Mouse (Mus musculus): Measurements from ENCODE around the gene P2rx6.
"Not testable (repeated sequence)": the region's sequence is repeated elsewhere in the genome, so short reads cannot be mapped to it uniquely, and the experiment has no call there.

P2rx6 gene

GRCm38 (mm10) chr16:17561128-17561750, 446 bp upstream of the P2rx6 start, which contains the start of gene Lrrc74b:
TSS of gene Lrrc74b (minus strand) at chr16:17561247.
- DNase-seq (ENCODE audit: inconsistent ontology term), result peak; percentile 91

GRCm38 (mm10) chr16:17563580-17563979, 1.9 kb downstream of the P2rx6 start:
- no peak for DNase-seq (ENCODE audit: inconsistent ontology term)

- DNase-seq (ENCODE audit: inconsistent ontology term), result no peak
Observed at GRCm38 (mm10) chr16:17564221-17564620, 2.5 kb downstream of the P2rx6 start.

- DNase-seq (ENCODE audit: inconsistent ontology term), result no peak
Observed at GRCm38 (mm10) chr16:17564771-17565170, 3.1 kb downstream of the P2rx6 start.

GRCm38 (mm10) chr16:17566186-17566585, 4.5 kb downstream of the P2rx6 start:
- DNase-seq (ENCODE audit: inconsistent ontology term), result no peak

GRCm38 (mm10) chr16:17575870-17576824, 14.5 kb downstream of the P2rx6 start:
- peak; percentile 44 for DNase-seq (ENCODE audit: inconsistent ontology term)

- no peak for DNase-seq (ENCODE audit: inconsistent ontology term)
Observed at GRCm38 (mm10) chr16:17576825-17577215, 15.1 kb downstream of the P2rx6 start.

GRCm38 (mm10) chr16:17583064-17583463, 21.4 kb downstream of the P2rx6 start, which contains the start of gene Slc7a4:
TSS of gene Slc7a4 (minus strand) at chr16:17583214.
- no peak for DNase-seq (ENCODE audit: inconsistent ontology term)

- DNase-seq (ENCODE audit: inconsistent ontology term), result no peak
Observed at GRCm38 (mm10) chr16:17584555-17584954, 22.9 kb downstream of the P2rx6 start.

- peak; percentile 24 for DNase-seq (ENCODE audit: inconsistent ontology term)
Observed at GRCm38 (mm10) chr16:17590731-17591130, 29.0 kb downstream of the P2rx6 start.

GRCm38 (mm10) chr16:17600944-17601562, 39.4 kb downstream of the P2rx6 start:
- DNase-seq (ENCODE audit: inconsistent ontology term), result no peak

GRCm38 (mm10) chr16:17604941-17605340, 43.3 kb downstream of the P2rx6 start:
- peak; percentile 82 for DNase-seq (ENCODE audit: inconsistent ontology term)

- no peak for DNase-seq (ENCODE audit: inconsistent ontology term)
Observed at GRCm38 (mm10) chr16:17605684-17606083, 44.0 kb downstream of the P2rx6 start.

GRCm38 (mm10) chr16:17611383-17611782, 49.7 kb downstream of the P2rx6 start:
- DNase-seq (ENCODE audit: inconsistent ontology term), result no peak

GRCm38 (mm10) chr16:17614740-17615139, 53.1 kb downstream of the P2rx6 start:
- not testable (repeated sequence) for DNase-seq (ENCODE audit: inconsistent ontology term)

- no peak for DNase-seq (ENCODE audit: inconsistent ontology term)
Observed at GRCm38 (mm10) chr16:17616212-17616611, 54.5 kb downstream of the P2rx6 start.

- no peak for DNase-seq (ENCODE audit: inconsistent ontology term)
Observed at GRCm38 (mm10) chr16:17617922-17618565, 56.4 kb downstream of the P2rx6 start.

- DNase-seq (ENCODE audit: inconsistent ontology term), result peak; percentile 90
Observed at GRCm38 (mm10) chr16:17619198-17620105, 57.8 kb downstream of the P2rx6 start, which contains the start of gene Smpd4. TSS of gene Smpd4 (plus strand) at chr16:17619354.

GRCm38 (mm10) chr16:17621936-17622335, 60.3 kb downstream of the P2rx6 start:
- DNase-seq (ENCODE audit: inconsistent ontology term), result no peak

GRCm38 (mm10) chr16:17625488-17626268, 64.0 kb downstream of the P2rx6 start:
- no peak for DNase-seq (ENCODE audit: inconsistent ontology term)
